Mouse (Mus musculus): ENCODE measurements at regions not wholly inside any gene's neighbourhood (a gene's known extent, or its start where the extent isn't known, plus 50 kb on each side); places are given as distances from the start of the nearest gene placed in this dataset.

GRCm38 (mm10) chr1:193875287-193875686, 505.2 kb upstream of the Camk1g start:
- intact Hi-C loops (cut with DNase I): no loop called here
- DNase-seq (ENCODE audit: low spot score in 2 of 2): no peak

GRCm38 (mm10) chr1:193870731-193871130, 500.6 kb upstream of the Camk1g start:
- DNase-seq (ENCODE audit: low spot score in 2 of 2): no peak
- intact Hi-C loops (cut with DNase I): no loop called here

GRCm38 (mm10) chr1:193868639-193869320, 498.7 kb upstream of the Camk1g start:
- DNase-seq (ENCODE audit: low spot score in 2 of 2): no peak
- intact Hi-C loops (cut with DNase I): no loop called here

- no peak for DNase-seq (ENCODE audit: low spot score in 2 of 2)
Observed at GRCm38 (mm10) chr1:193860767-193861299, 490.7 kb upstream of the Camk1g start.

GRCm38 (mm10) chr1:193860354-193860753, 490.3 kb upstream of the Camk1g start:
- DNase-seq (ENCODE audit: low spot score in 2 of 2): no peak
- intact Hi-C loops (cut with DNase I): no loop called here

More at GRCm38 (mm10) chr1:193860767-193861299, 490.7 kb upstream of the Camk1g start:
- intact Hi-C loops (cut with DNase I): no loop called here

GRCm38 (mm10) chr1:193859257-193860125, 489.4 kb upstream of the Camk1g start:
- DNase-seq (ENCODE audit: low spot score in 2 of 2): no peak
- intact Hi-C loops (cut with DNase I): no loop called here

GRCm38 (mm10) chr1:193847922-193848321, 477.8 kb upstream of the Camk1g start:
- peak; percentile 39 to 48 for DNase-seq (ENCODE audit: low spot score in 2 of 2)
- intact Hi-C loops (cut with DNase I): no loop called here

GRCm38 (mm10) chr1:193844868-193845267, 474.8 kb upstream of the Camk1g start:
- no peak for DNase-seq (ENCODE audit: low spot score in 2 of 2)
- intact Hi-C loops (cut with DNase I): no loop called here

GRCm38 (mm10) chr1:193844461-193844860, 474.4 kb upstream of the Camk1g start:
- intact Hi-C loops (cut with DNase I): no loop called here
- no peak for DNase-seq (ENCODE audit: low spot score in 2 of 2)

- intact Hi-C loops (cut with DNase I): no loop called here
- no peak for DNase-seq (ENCODE audit: low spot score in 2 of 2)
Observed at GRCm38 (mm10) chr1:193800998-193801397, 430.9 kb upstream of the Camk1g start.

- intact Hi-C loops (cut with DNase I): no loop called here
- no peak for DNase-seq (ENCODE audit: low spot score in 2 of 2)
Observed at GRCm38 (mm10) chr1:193790579-193790978, 420.5 kb upstream of the Camk1g start.

- intact Hi-C loops (cut with DNase I): no loop called here
- no peak for DNase-seq (ENCODE audit: low spot score in 2 of 2)
Observed at GRCm38 (mm10) chr1:193788496-193788895, 418.4 kb upstream of the Camk1g start.

- intact Hi-C loops (cut with DNase I): no loop called here
- DNase-seq (ENCODE audit: low spot score in 2 of 2): no peak
Observed at GRCm38 (mm10) chr1:193787417-193787816, 417.3 kb upstream of the Camk1g start.

GRCm38 (mm10) chr1:193784966-193785365, 414.9 kb upstream of the Camk1g start:
- peak in 1 of 2 experiments; percentile 9 for DNase-seq (ENCODE audit: low spot score in 2 of 2)
- intact Hi-C loops (cut with DNase I): no loop called here

GRCm38 (mm10) chr1:193784526-193784925, 414.4 kb upstream of the Camk1g start:
- DNase-seq (ENCODE audit: low spot score in 2 of 2): no peak
- intact Hi-C loops (cut with DNase I): no loop called here

GRCm38 (mm10) chr1:193778181-193778580, 408.1 kb upstream of the Camk1g start:
- intact Hi-C loops (cut with DNase I): no loop called here
- no peak for DNase-seq (ENCODE audit: low spot score in 2 of 2)

GRCm38 (mm10) chr1:193769546-193769945, 399.4 kb upstream of the Camk1g start:
- DNase-seq (ENCODE audit: low spot score in 2 of 2): no peak
- intact Hi-C loops (cut with DNase I): no loop called here

GRCm38 (mm10) chr1:193764103-193764502, 394.0 kb upstream of the Camk1g start:
- DNase-seq (ENCODE audit: low spot score in 2 of 2): no peak
- intact Hi-C loops (cut with DNase I): no loop called here

- intact Hi-C loops (cut with DNase I): no loop called here
- peak; percentile 15 to 50 for DNase-seq (ENCODE audit: low spot score in 2 of 2)
Observed at GRCm38 (mm10) chr1:193751819-193752251, 381.7 kb upstream of the Camk1g start.

- intact Hi-C loops (cut with DNase I): no loop called here
Observed at GRCm38 (mm10) chr1:193750929-193751328, 380.8 kb upstream of the Camk1g start.

More at GRCm38 (mm10) chr1:193750929-193751328, 380.8 kb upstream of the Camk1g start:
- DNase-seq (ENCODE audit: low spot score in 2 of 2): no peak

Measured in left cerebral cortex, postnatal 14 days (tissue).